Comparison of ENCODE assay signal across 29 mouse cellular contexts in the genomic region with DNA sequence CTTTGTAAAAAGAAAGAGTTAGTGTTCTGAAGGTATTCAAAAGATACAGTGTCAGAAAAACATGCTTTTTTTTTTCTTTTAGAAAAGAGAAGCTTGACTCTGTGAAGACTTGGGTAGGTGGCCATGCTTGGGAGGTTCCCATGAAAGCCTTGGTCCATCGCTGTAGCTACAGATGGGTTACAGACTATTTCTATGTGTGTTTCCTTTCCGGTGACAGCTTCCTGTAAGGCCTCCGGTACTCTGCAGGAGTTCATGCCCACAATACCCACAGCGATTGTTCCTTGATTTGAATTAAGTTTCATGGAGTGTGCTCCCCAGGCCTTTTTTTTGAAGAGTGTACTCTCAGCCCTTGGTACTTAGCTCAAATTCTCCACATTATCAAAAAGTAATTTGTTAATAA.
DNase-seq lines count a peak whose midpoint lies in the region; ATAC-seq lines count a peak whose summit lies in the region.
"Had no signal": no experiment of that assay in that cellular context is flagged by ENCODE, and none has a peak within 500 bp of the region (broad histone marks: within the 10 kb centered on the region; RNA-seq: fewer than 3 reads in every experiment).

No protein-coding gene starts in this region.

- no peaks in the 10 kb centered on the region for H3K27me3 ChIP-seq in splenic B cell, adult 2 months (ENCODE audit: control insufficient read depth, insufficient read depth, low read length, poor library complexity, severe bottlenecking)
- H3K27me3 ChIP-seq: embryonic facial prominence, embryonic 12.5 days; heart, embryonic 12.5 days; hindbrain, embryonic 15.5 days; limb, embryonic 13.5 days; lung, embryonic 15.5 days; midbrain, embryonic 13.5 days; stomach, embryonic 15.5 days had no signal

- peak; percentile 11 for DNase-seq in lung, postnatal 36 days
- DNase-seq in lung, postnatal 4 days: no peak
- DNase-seq in B cell, adult 2 months: peak; percentile 57 to 60
- DNase-seq in splenic B cell, adult 2 months (ENCODE audit: low read depth, low spot score): peak; percentile 65
- DNase-seq in thymus, postnatal 36 days: no peak
- no peak for DNase-seq in layer of hippocampus, postnatal 14 days (ENCODE audit: low spot score in 2 of 2)
- DNase-seq: adrenal gland, adult 8-10 months; cerebellum, adult 8-10 months; cerebellum, postnatal 25 days; embryo, embryonic 11 days; gastrocnemius, adult 2 months; gastrocnemius, postnatal 36 days; heart, postnatal 4 days; kidney, adult 11 months; kidney, postnatal 14 days; retina, postnatal 1 day; right cerebral cortex, postnatal 14 days; thymus, postnatal 14 days had no signal

- peak; percentile 61 for ATAC-seq in granulocyte monocyte progenitor cell, adult 5-6 weeks (replicated peaks; ENCODE audit: poor library complexity, severe bottlenecking)
- ATAC-seq: CD4-positive, CD25-positive, alpha-beta regulatory T cell, adult 4 months; forebrain, embryonic 14.5 days; inflammation-experienced regulatory T-cells, adult 6 months; midbrain, embryonic 13.5 days had no signal

- no peaks in the 10 kb centered on the region for H3K36me3 ChIP-seq in splenic B cell, adult 2 months (ENCODE audit: control insufficient read depth, insufficient read depth, low read length, poor library complexity, severe bottlenecking)
- H3K36me3 ChIP-seq: embryonic facial prominence, embryonic 12.5 days; heart, embryonic 12.5 days; hindbrain, embryonic 15.5 days; limb, embryonic 13.5 days; lung, embryonic 15.5 days; midbrain, embryonic 13.5 days; stomach, embryonic 15.5 days had no signal

Comparison
In these comparisons a context has a peak if more than half of its experiments do, and no peak if none do; other contexts are left out.
1. DNase-seq: peak in lung, postnatal 36 days (single experiment), B cell, adult 2 months (2 of 2) and splenic B cell, adult 2 months (single experiment); none in lung, postnatal 4 days (0 of 2), thymus, postnatal 36 days (0 of 2) and layer of hippocampus, postnatal 14 days (0 of 2).